Mouse (Mus musculus): ENCODE data around the gene Abt1. TPM values are rescaled to one million over a fixed set of nuclear protein-coding genes. Genes with fewer than 3 reads are reported as not detected.

The Abt1 gene
- polyA plus RNA-seq, 1 experiment from 2014 or later, result 9.9 TPM

- peak; percentile 87 for ATAC-seq (ENCODE audit: low FRiP score)
- H3K4me1 ChIP-seq (replicated peaks), result peaks cover 6% of the 10 kb centered on the region; the same call in 1 of the 2 replicates
- WGBS, result 0% methylated on average over 25 of the region's 25 CpGs
Observed at GRCm38 (mm10) chr13:23453362-23453862, 29.7 kb upstream of the Abt1 start.

GRCm38 (mm10) chr13:23450398-23450797 is 26.7 kb upstream of the Abt1 start:
- under 1% methylated on average over 15 of the region's 15 CpGs for WGBS
- no peaks in the 10 kb centered on the region for H3K36me3 ChIP-seq
- no peaks in the 10 kb centered on the region for H3K9me3 ChIP-seq
- peak overlapping the region; percentile 47 for H3K4me3 ChIP-seq
- H3K27ac ChIP-seq, result peak overlapping the region; percentile 44; the same call in 1 of the 2 replicates
- no peaks in the 10 kb centered on the region for H3K27me3 ChIP-seq
- ATAC-seq (ENCODE audit: low FRiP score), result peak; percentile 27; the same call in 1 of the 2 replicates
- H3K9ac ChIP-seq, result peak overlapping the region; percentile 69
- peak overlapping the region; percentile 66 for H3K4me2 ChIP-seq
- H3K4me1 ChIP-seq (replicated peaks), result peaks cover 6% of the 10 kb centered on the region; the same call in 1 of the 2 replicates

More at GRCm38 (mm10) chr13:23453362-23453862, 29.7 kb upstream of the Abt1 start:
- no peaks in the 10 kb centered on the region for H3K9me3 ChIP-seq
- H3K36me3 ChIP-seq, result no peaks in the 10 kb centered on the region
- H3K27me3 ChIP-seq, result peaks cover 13% of the 10 kb centered on the region; the same call in 1 of the 2 replicates
- H3K4me3 ChIP-seq, result peak overlapping the region; percentile 68
- H3K4me2 ChIP-seq, result peak overlapping the region; percentile 60
- peak overlapping the region; percentile 79 for H3K9ac ChIP-seq
- H3K27ac ChIP-seq, result peak overlapping the region; percentile 71

GRCm38 (mm10) chr13:23449235-23450095 is 25.8 kb upstream of the Abt1 start:
- no peaks in the 10 kb centered on the region for H3K27me3 ChIP-seq
- WGBS, result under 1% methylated on average over 24 of the region's 24 CpGs
- H3K9me3 ChIP-seq, result no peaks in the 10 kb centered on the region
- peak overlapping the region; percentile 69 for H3K9ac ChIP-seq
- H3K4me1 ChIP-seq (replicated peaks), result peaks cover 10% of the 10 kb centered on the region
- H3K4me2 ChIP-seq, result peak overlapping the region; percentile 66
- H3K36me3 ChIP-seq, result no peaks in the 10 kb centered on the region
- peak overlapping the region; percentile 47 for H3K4me3 ChIP-seq
- H3K27ac ChIP-seq, result no peak overlapping the region
- ATAC-seq (ENCODE audit: low FRiP score), result no peak

GRCm38 (mm10) chr13:23448758-23449157 is 25.1 kb upstream of the Abt1 start:
- no peak for ATAC-seq (ENCODE audit: low FRiP score)
- WGBS, result 61% methylated on average over 3 of the region's 3 CpGs
- H3K36me3 ChIP-seq, result no peaks in the 10 kb centered on the region
- no peaks in the 10 kb centered on the region for H3K27me3 ChIP-seq
- peak overlapping the region; percentile 66 for H3K4me2 ChIP-seq
- no peak overlapping the region for H3K27ac ChIP-seq
- no peaks in the 10 kb centered on the region for H3K9me3 ChIP-seq
- peaks cover 15% of the 10 kb centered on the region for H3K4me1 ChIP-seq (replicated peaks)
- H3K4me3 ChIP-seq, result peak overlapping the region; percentile 47
- no peak overlapping the region for H3K9ac ChIP-seq

- under 1% methylated on average over 16 of the region's 16 CpGs for WGBS
- H3K9me3 ChIP-seq, result no peaks in the 10 kb centered on the region
- H3K36me3 ChIP-seq, result no peaks in the 10 kb centered on the region
- peak overlapping the region; percentile 68 for H3K4me3 ChIP-seq
- H3K27me3 ChIP-seq, result no peaks in the 10 kb centered on the region
- H3K4me1 ChIP-seq (replicated peaks), result peaks cover 15% of the 10 kb centered on the region
- H3K9ac ChIP-seq, result peak overlapping the region; percentile 73
- peak; percentile 76 for ATAC-seq (ENCODE audit: low FRiP score)
- H3K27ac ChIP-seq, result peak overlapping the region; percentile 80
- H3K4me2 ChIP-seq, result peak overlapping the region; percentile 63
Observed at GRCm38 (mm10) chr13:23446498-23446952, 22.9 kb upstream of the Abt1 start.

GRCm38 (mm10) chr13:23445561-23446320 is 22.1 kb upstream of the Abt1 start:
- H3K4me3 ChIP-seq, result peak overlapping the region; percentile 68
- WGBS, result under 1% methylated on average over 55 of the region's 55 CpGs
- peak; percentile 94 for ATAC-seq (ENCODE audit: low FRiP score)
- H3K27ac ChIP-seq, result peak overlapping the region; percentile 98
- peak overlapping the region; percentile 63 for H3K4me2 ChIP-seq
- no peaks in the 10 kb centered on the region for H3K27me3 ChIP-seq
- H3K9ac ChIP-seq, result peak overlapping the region; percentile 88
- peaks cover 15% of the 10 kb centered on the region for H3K4me1 ChIP-seq (replicated peaks)
- H3K36me3 ChIP-seq, result no peaks in the 10 kb centered on the region
- no peaks in the 10 kb centered on the region for H3K9me3 ChIP-seq

GRCm38 (mm10) chr13:23445156-23445555 is 21.5 kb upstream of the Abt1 start:
- 0 out of 2 replicates have a peak, but pooled peaks have one; percentile 0 for ATAC-seq (ENCODE audit: low FRiP score)
- H3K4me2 ChIP-seq, result peak overlapping the region; percentile 63
- H3K4me3 ChIP-seq, result peak overlapping the region; percentile 68
- H3K36me3 ChIP-seq, result no peaks in the 10 kb centered on the region
- H3K4me1 ChIP-seq (replicated peaks), result peaks cover 15% of the 10 kb centered on the region
- H3K9me3 ChIP-seq, result no peaks in the 10 kb centered on the region
- H3K9ac ChIP-seq, result peak overlapping the region; percentile 88
- H3K27ac ChIP-seq, result peak overlapping the region; percentile 98
- no peaks in the 10 kb centered on the region for H3K27me3 ChIP-seq
- 4% methylated on average over 10 of the region's 10 CpGs for WGBS

- WGBS, result 56% methylated on average over 5 of the region's 5 CpGs
- ATAC-seq (ENCODE audit: low FRiP score), result no peak
- peak overlapping the region; percentile 58 for H3K9ac ChIP-seq
Observed at GRCm38 (mm10) chr13:23444451-23444850, 20.8 kb upstream of the Abt1 start.

GRCm38 (mm10) chr13:23439901-23440300 is 16.2 kb upstream of the Abt1 start:
- no peaks in the 10 kb centered on the region for H3K9me3 ChIP-seq
- WGBS, result 66% methylated on average over 10 of the region's 10 CpGs
- no peak for ATAC-seq (ENCODE audit: low FRiP score)
- no peaks in the 10 kb centered on the region for H3K27me3 ChIP-seq
- no peak overlapping the region for H3K4me2 ChIP-seq
- H3K4me3 ChIP-seq, result no peak overlapping the region
- H3K27ac ChIP-seq, result no peak overlapping the region
- no peaks in the 10 kb centered on the region for H3K36me3 ChIP-seq
- peaks cover 15% of the 10 kb centered on the region for H3K4me1 ChIP-seq (replicated peaks)
- H3K9ac ChIP-seq, result no peak overlapping the region

More at GRCm38 (mm10) chr13:23444451-23444850, 20.8 kb upstream of the Abt1 start:
- Histone ChIP-seq H3K4me2 (peak overlapping the region; percentile 63), H3K9me3 (no peaks in the 10 kb centered on the region), H3K27ac (peak overlapping the region; percentile 4; the same call in 1 of the 2 replicates), H3K27me3 (no peaks in the 10 kb centered on the region), H3K4me1 (replicated peaks) (peaks cover 15% of the 10 kb centered on the region), H3K4me3 (peak overlapping the region; percentile 68), H3K36me3 (no peaks in the 10 kb centered on the region)

- H3K36me3 ChIP-seq, result no peaks in the 10 kb centered on the region
- WGBS, result 0% methylated on average over 7 of the region's 7 CpGs
- ATAC-seq (ENCODE audit: low FRiP score), result peak; percentile 38; the same call in 1 of the 2 replicates
Observed at GRCm38 (mm10) chr13:23438521-23438920, 14.9 kb upstream of the Abt1 start.

GRCm38 (mm10) chr13:23437908-23438307 is 14.2 kb upstream of the Abt1 start:
- H3K9me3 ChIP-seq, result no peaks in the 10 kb centered on the region
- H3K4me3 ChIP-seq, result peak overlapping the region; percentile 53
- H3K27me3 ChIP-seq, result no peaks in the 10 kb centered on the region
- peak; percentile 82 for ATAC-seq (ENCODE audit: low FRiP score)
- H3K4me1 ChIP-seq (replicated peaks), result peaks cover 17% of the 10 kb centered on the region
- peak overlapping the region; percentile 72 for H3K4me2 ChIP-seq
- H3K27ac ChIP-seq, result peak overlapping the region; percentile 69; the same call in 1 of the 2 replicates
- under 1% methylated on average over 17 of the region's 17 CpGs for WGBS
- peak overlapping the region; percentile 69 for H3K9ac ChIP-seq
- H3K36me3 ChIP-seq, result no peaks in the 10 kb centered on the region

More at GRCm38 (mm10) chr13:23438521-23438920, 14.9 kb upstream of the Abt1 start:
- no peaks in the 10 kb centered on the region for H3K27me3 ChIP-seq
- H3K4me2 ChIP-seq, result peak overlapping the region; percentile 72
- peak overlapping the region; percentile 53; the same call in 1 of the 2 replicates for H3K9ac ChIP-seq
- H3K27ac ChIP-seq, result no peak overlapping the region
- H3K4me3 ChIP-seq, result peak overlapping the region; percentile 53
- peaks cover 13% of the 10 kb centered on the region for H3K4me1 ChIP-seq (replicated peaks)
- H3K9me3 ChIP-seq, result no peaks in the 10 kb centered on the region

All from hindbrain, embryonic 13.5 days (tissue).